Mouse (Mus musculus): Measurements from ENCODE around the gene Srsf11.

Srsf11 gene

GRCm38 (mm10) chr3:157979619-157980018 lies 56.8 kb downstream of the Srsf11 start:
- DNase-seq (ENCODE audit: low read depth, low spot score) = no peak

- DNase-seq (ENCODE audit: low read depth, low spot score) = peak; percentile 60
These were observed 63.2 kb downstream of the Srsf11 start for GRCm38 (mm10) chr3:157973236-157973635.

GRCm38 (mm10) chr3:157971151-157971550 lies 65.3 kb downstream of the Srsf11 start:
- no peak for DNase-seq (ENCODE audit: low read depth, low spot score)
